9 mouse cellular contexts compared by ENCODE assay signal in the genomic region with DNA sequence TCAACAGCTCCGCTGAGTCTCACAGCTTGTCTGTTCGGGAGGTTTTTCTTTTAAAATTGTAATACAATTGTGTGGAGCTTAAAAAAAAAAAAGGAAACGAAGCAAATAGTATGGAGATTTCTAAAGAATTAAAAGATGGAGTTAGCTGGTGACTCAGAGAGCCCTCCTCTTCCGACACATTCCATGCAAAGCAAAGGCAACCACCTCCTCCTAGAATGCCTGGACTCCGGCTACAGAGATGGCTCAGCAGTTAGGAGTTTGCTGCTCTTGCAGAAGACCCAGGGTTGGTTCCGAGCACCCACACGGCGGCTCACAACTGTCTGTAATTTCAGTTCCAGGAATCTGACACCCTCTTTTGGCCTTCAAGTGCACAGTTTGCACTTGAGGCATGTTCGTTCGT. TPM values are rescaled to one million over a fixed set of nuclear protein-coding genes. Genes with fewer than 3 reads are reported as not detected.
DNase-seq lines count a peak whose midpoint lies in the region; ATAC-seq and TF ChIP-seq lines count a peak whose summit lies in the region.
"Had no signal": no experiment of that assay in that cellular context is flagged by ENCODE, and none has a peak within 500 bp of the region (broad histone marks: within the 10 kb centered on the region; RNA-seq: fewer than 3 reads in every experiment).

No protein-coding gene starts in this region.

- TF ChIP-seq EP300 in CH12.LX (IDR thresholded peaks at IDR 0.05; ENCODE audit: low read length): no peak

- TF ChIP-seq POLR2A in CH12.LX (IDR thresholded peaks at IDR 0.05; ENCODE audit: low read depth, low read length): no peak

- TF ChIP-seq RAD21 in CH12.LX (IDR thresholded peaks at IDR 0.05; ENCODE audit: low read depth, low read length): no peak

- in situ Hi-C loops in CH12.LX (cut with MboI; ENCODE audit: low pct_ligation_motif_present, low pct_unique_long_range_greater_than_20kb, low sequenced_read_pairs): no loop called here

- peak overlapping the region; percentile 47; the same call in 1 of the 2 replicates for H3K27ac ChIP-seq in heart, embryonic 10.5 days
- peak overlapping the region; percentile 18; the same call in 1 of the 2 replicates for H3K27ac ChIP-seq in liver, embryonic 16.5 days (ENCODE audit: low read length)
- no peak overlapping the region for H3K27ac ChIP-seq in liver, embryonic 11.5 days (ENCODE audit: low read depth, low read length)
- peak overlapping the region; percentile 75; the same call in 1 of the 2 replicates for H3K27ac ChIP-seq in CH12.LX (ENCODE audit: insufficient read depth, low read depth)
- H3K27ac ChIP-seq in forebrain, embryonic 16.5 days (ENCODE audit: low read length): peak overlapping the region; percentile 56
- H3K27ac ChIP-seq: limb, embryonic 15.5 days had no signal

- no peaks in the 10 kb centered on the region for H3K36me3 ChIP-seq in heart, embryonic 10.5 days
- H3K36me3 ChIP-seq in liver, embryonic 16.5 days (ENCODE audit: control insufficient read depth, insufficient read depth): no peaks in the 10 kb centered on the region
- H3K36me3 ChIP-seq in liver, embryonic 11.5 days (ENCODE audit: control insufficient read depth, insufficient read depth, low read length): no peaks in the 10 kb centered on the region
- peaks cover 0 to 34% of the 10 kb centered on the region in 2 experiments for H3K36me3 ChIP-seq in CH12.LX (replicated peaks in 1 of 2; ENCODE audit: control insufficient read depth in 1 of 2, insufficient read depth in 1 of 2, low read length in 1 of 2)
- H3K36me3 ChIP-seq in forebrain, embryonic 16.5 days (ENCODE audit: control insufficient read depth, insufficient read depth): no peaks in the 10 kb centered on the region
- H3K36me3 ChIP-seq: limb, embryonic 15.5 days had no signal

- 82% methylated on average over 10 of the region's 10 CpGs for WGBS in heart, embryonic 10.5 days
- 77% methylated on average over 10 of the region's 10 CpGs for WGBS in liver, embryonic 16.5 days (ENCODE audit: insufficient replicate concordance)
- WGBS in liver, embryonic 11.5 days: 85% methylated on average over 10 of the region's 10 CpGs
- 48% methylated on average over 10 of the region's 10 CpGs for WGBS in forebrain, embryonic 16.5 days

- no peak for DNase-seq in heart, embryonic 10.5 days (ENCODE audit: low spot score)
- DNase-seq in heart, postnatal 25 days (ENCODE audit: low spot score): no peak
- no peak for DNase-seq in liver, embryonic 11.5 days (ENCODE audit: low spot score)
- DNase-seq in CH12.LX (ENCODE audit: extremely low read depth): no peak
- DNase-seq in layer of hippocampus, adult 18-20 months (ENCODE audit: low spot score in 2 of 2): no peak
- DNase-seq in T-cell, adult 2 months (ENCODE audit: low spot score): no peak

- H3K79me2 ChIP-seq in CH12.LX (replicated peaks; ENCODE audit: control insufficient read depth, extremely low read depth, insufficient read depth, poor library complexity, severe bottlenecking): peaks cover 6% of the 10 kb centered on the region; the same call in 1 of the 2 replicates

- no peak overlapping the region for H3K9ac ChIP-seq in liver, embryonic 16.5 days (ENCODE audit: low read depth, low read length)
- H3K9ac ChIP-seq in liver, embryonic 11.5 days (ENCODE audit: low read depth, low read length): no peak overlapping the region
- H3K9ac ChIP-seq in CH12.LX (ENCODE audit: insufficient read depth, low read depth): no peak overlapping the region
- no peak overlapping the region for H3K9ac ChIP-seq in forebrain, embryonic 16.5 days (replicated peaks; ENCODE audit: low read depth, low read length)
- H3K9ac ChIP-seq: limb, embryonic 15.5 days had no signal

- H3K4me1 ChIP-seq in heart, embryonic 10.5 days: peaks cover 68% of the 10 kb centered on the region
- H3K4me1 ChIP-seq in liver, embryonic 16.5 days (ENCODE audit: control insufficient read depth, low read depth, low read length): peaks cover 30% of the 10 kb centered on the region
- H3K4me1 ChIP-seq in liver, embryonic 11.5 days (replicated peaks; ENCODE audit: control insufficient read depth, insufficient read depth, low read length): peaks cover 43% of the 10 kb centered on the region
- H3K4me1 ChIP-seq in CH12.LX (ENCODE audit: control insufficient read depth in 1 of 2, insufficient read depth in 2 of 2): peaks cover 38 to 97% of the 10 kb centered on the region in 2 experiments
- peaks cover 17% of the 10 kb centered on the region for H3K4me1 ChIP-seq in forebrain, embryonic 16.5 days (replicated peaks; ENCODE audit: control insufficient read depth, insufficient read depth, low read length)

- no peak overlapping the region for H3K4me2 ChIP-seq in liver, embryonic 16.5 days (ENCODE audit: low read depth, low read length)
- H3K4me2 ChIP-seq in liver, embryonic 11.5 days: no peak overlapping the region
- H3K4me2 ChIP-seq in CH12.LX (ENCODE audit: insufficient read depth, low read depth, poor library complexity, severe bottlenecking): 0 out of 2 replicates have a peak overlapping the region, but pooled peaks have one; percentile 47
- H3K4me2 ChIP-seq in forebrain, embryonic 16.5 days (ENCODE audit: low read length): no peak overlapping the region
- H3K4me2 ChIP-seq: limb, embryonic 15.5 days had no signal

- no peaks in the 10 kb centered on the region for H3K27me3 ChIP-seq in heart, embryonic 10.5 days (ENCODE audit: insufficient read depth, poor library complexity, severe bottlenecking)
- no peaks in the 10 kb centered on the region for H3K27me3 ChIP-seq in liver, embryonic 16.5 days (ENCODE audit: control insufficient read depth, insufficient read depth, low read depth, low read length)
- H3K27me3 ChIP-seq in liver, embryonic 11.5 days (replicated peaks; ENCODE audit: control insufficient read depth, insufficient read depth, low read length): no peaks in the 10 kb centered on the region
- H3K27me3 ChIP-seq in CH12.LX (replicated peaks): no peaks in the 10 kb centered on the region
- H3K27me3 ChIP-seq in forebrain, embryonic 16.5 days (replicated peaks; ENCODE audit: control insufficient read depth, insufficient read depth, low read length): no peaks in the 10 kb centered on the region
- H3K27me3 ChIP-seq: limb, embryonic 15.5 days had no signal

- TF ChIP-seq CTCF in CH12.LX (conservative IDR thresholded peaks at IDR 0.05 in 1 of 2, IDR thresholded peaks at IDR 0.05 in 1 of 2; ENCODE audit: low read depth in 2 of 2, low read length in 2 of 2): no peak

- no peak overlapping the region for H3K4me3 ChIP-seq in heart, embryonic 10.5 days
- no peak overlapping the region for H3K4me3 ChIP-seq in liver, embryonic 16.5 days (ENCODE audit: low read depth, low read length)
- H3K4me3 ChIP-seq in liver, embryonic 11.5 days (ENCODE audit: low read depth, low read length): no peak overlapping the region
- H3K4me3 ChIP-seq in CH12.LX (replicated peaks in 1 of 3; ENCODE audit: low read depth in 2 of 3, low read length in 2 of 3, poor library complexity in 1 of 3): no peak overlapping the region
- no peak overlapping the region for H3K4me3 ChIP-seq in forebrain, embryonic 16.5 days (replicated peaks; ENCODE audit: low read length)
- H3K4me3 ChIP-seq: limb, embryonic 15.5 days had no signal

- dilution Hi-C loops in CH12.LX (cut with MboI; ENCODE audit: extremely low pct_ligation_motif_present, extremely low pct_unique_long_range_greater_than_20kb, low sequenced_read_pairs): no loop called here

- ATAC-seq in liver, embryonic 16.5 days (ENCODE audit: low read depth): no peak
- ATAC-seq in liver, embryonic 11.5 days (replicated peaks; ENCODE audit: low FRiP score): no peak
- no peak for ATAC-seq in forebrain, embryonic 16.5 days

- intact Hi-C loops in heart, postnatal 25 days (cut with DNase I): no loop called here

- H3K9me3 ChIP-seq in heart, embryonic 10.5 days: no peaks in the 10 kb centered on the region
- no peaks in the 10 kb centered on the region for H3K9me3 ChIP-seq in liver, embryonic 16.5 days (replicated peaks; ENCODE audit: control insufficient read depth, low read length)
- no peaks in the 10 kb centered on the region for H3K9me3 ChIP-seq in liver, embryonic 11.5 days (ENCODE audit: control insufficient read depth, low read length)
- peaks cover 4% of the 10 kb centered on the region for H3K9me3 ChIP-seq in CH12.LX (replicated peaks; ENCODE audit: low read length)
- H3K9me3 ChIP-seq in forebrain, embryonic 16.5 days (ENCODE audit: control insufficient read depth, low read length): no peaks in the 10 kb centered on the region
- H3K9me3 ChIP-seq: limb, embryonic 15.5 days had no signal

TF ChIP-seq in CH12.LX, 34 proteins besides CTCF, POLR2A, EP300 and RAD21:
- no peak for TF ChIP-seq MAFK (IDR thresholded peaks at IDR 0.05; ENCODE audit: insufficient replicate concordance, low read length)
- TF ChIP-seq ETS1 (conservative IDR thresholded peaks at IDR 0.05; ENCODE audit: low read depth, low read length): no peak
- TF ChIP-seq ZNF384 (IDR thresholded peaks at IDR 0.05; ENCODE audit: low read depth, low read length): 0 out of 2 replicates have a peak, but pooled peaks have one; percentile 14

RNA-seq across cellular contexts. Expression of a gene that starts 12.9 kb away (rescaled TPM):
- polyA plus RNA-seq in heart, embryonic 10.5 days (2016; fragmentation: Nextera tagmentation; extraction: Ambion mirVana): 5.2 and 8.1 TPM in 2 replicates
- total RNA-seq in heart, postnatal 25 days (2021): 1 to 10 TPM; 6.0 to 7.9 TPM
- polyA plus RNA-seq in liver, embryonic 16.5 days (2015; fragmentation: Nextera tagmentation; extraction: Ambion mirVana): 3.6 and 5.0 TPM in 2 replicates
- 5.7 and 6.5 TPM in 2 replicates for polyA plus RNA-seq in liver, embryonic 11.5 days (2014; fragmentation: Nextera tagmentation; extraction: Ambion mirVana)
- total RNA-seq in CH12.LX (2012; rRNA removed) (8.1 and 8.4 TPM in 2 replicates), CH12.LX (2014; rRNA removed) (7.9 and 9.7 TPM in 2 replicates)
- polyA plus RNA-seq in CH12.LX (2012; ENCODE audit: insufficient read length, low read depth): 15.9 and 16.9 TPM in 2 replicates
- 8.5 and 8.9 TPM in 2 replicates for polyA plus RNA-seq in forebrain, embryonic 16.5 days (2015; fragmentation: Nextera tagmentation; extraction: Ambion mirVana)
- 10 to 100 TPM; 39.2 to 41.7 TPM for total RNA-seq in layer of hippocampus, adult 18-20 months (2021)

RNA-seq across cellular contexts. Expression of a gene that starts 17.1 kb away (rescaled TPM):
- 56.9 and 57.5 TPM in 2 replicates for polyA plus RNA-seq in heart, embryonic 10.5 days (2016; fragmentation: Nextera tagmentation; extraction: Ambion mirVana)
- 10 to 100 TPM in 1 of 2 experiments, 1 to 10 TPM in 1; 9.3 to 10.9 TPM for total RNA-seq in heart, postnatal 25 days (2021)
- polyA plus RNA-seq in liver, embryonic 16.5 days (2015; fragmentation: Nextera tagmentation; extraction: Ambion mirVana): 14.0 and 16.3 TPM in 2 replicates
- 49.9 and 53.8 TPM in 2 replicates for polyA plus RNA-seq in liver, embryonic 11.5 days (2014; fragmentation: Nextera tagmentation; extraction: Ambion mirVana)
- total RNA-seq in CH12.LX (2012; rRNA removed) (24.3 and 28.9 TPM in 2 replicates), CH12.LX (2014; rRNA removed) (67.1 and 73.2 TPM in 2 replicates)
- polyA plus RNA-seq in CH12.LX (2012; ENCODE audit: insufficient read length, low read depth): 32.5 and 38.5 TPM in 2 replicates
- polyA plus RNA-seq in forebrain, embryonic 16.5 days (2015; fragmentation: Nextera tagmentation; extraction: Ambion mirVana): 73.6 and 81.3 TPM in 2 replicates
- total RNA-seq in layer of hippocampus, adult 18-20 months (2021): 10 to 100 TPM; 25.0 TPM
